Mouse (Mus musculus) activated CD4-positive, CD25-positive, alpha-beta regulatory T cell, adult 9 weeks (primary cell): ENCODE results near the gene Mapk3. TPM values are rescaled to one million over a fixed set of nuclear protein-coding genes. Genes with fewer than 3 reads are reported as not detected.

Source experiments
- polyA plus RNA-seq: library from polyadenylated mRNA; unstranded; fragments of 100-300 nt; shearing (Covaris generic); gene quantifications from one replicate; pipeline ENCODE4 v1.2.1, GENCODE M21; 2017

Mapk3 gene
- polyA plus RNA-seq = 29.4 TPM

GRCm38 (mm10) chr7:126759050-126759671 lies at the start of gene Mapk3:
Gene Mapk3 (plus strand): TSS chr7:126759601.

DNA sequence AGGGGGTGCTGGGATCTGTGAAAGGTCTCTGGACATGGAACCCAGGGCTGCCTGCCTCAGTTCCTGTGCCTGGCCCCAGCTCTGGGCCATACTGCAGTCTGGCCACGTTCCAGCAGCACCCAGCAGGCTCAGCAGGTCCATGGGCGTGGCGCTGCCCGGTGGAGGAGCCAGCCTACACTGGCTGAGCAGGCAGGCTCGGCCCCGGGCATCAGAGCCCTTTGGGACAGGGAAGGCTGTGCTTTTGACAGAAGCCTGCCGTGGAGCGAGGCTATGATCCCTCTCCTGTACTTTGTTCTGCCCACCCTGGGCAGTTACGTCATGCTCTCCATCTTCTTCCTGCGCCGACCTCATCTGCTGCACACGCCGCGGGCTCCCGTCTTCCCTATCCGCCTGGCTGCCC lies 6.8 kb downstream of the Mapk3 start, which contains the start of gene Gdpd3:
Gene Gdpd3, plus strand, starts transcription at position 134 of the 400 bp plus-strand sequence.

DNA sequence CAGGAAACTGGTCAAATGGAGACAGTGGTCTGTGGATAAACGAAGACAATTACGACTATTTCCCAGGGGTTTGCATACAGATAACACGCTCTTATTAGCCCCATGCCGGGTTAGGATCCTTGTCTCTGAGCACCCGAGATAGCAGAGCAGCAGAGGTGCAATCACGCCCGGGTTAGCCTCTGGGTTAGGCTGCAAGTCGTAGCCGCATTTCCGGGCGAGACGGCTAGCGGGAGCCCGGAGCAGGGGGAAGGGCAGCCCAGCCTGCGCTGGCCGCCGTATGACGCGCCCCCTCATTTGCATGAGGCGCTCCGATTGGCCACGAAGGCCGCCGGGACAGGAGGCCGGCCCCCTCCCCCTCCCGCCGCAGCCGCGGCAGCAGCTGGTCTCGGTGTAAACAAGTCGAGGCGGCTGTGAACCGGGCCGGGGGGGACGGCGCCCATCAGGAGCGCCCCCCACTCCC lies 17.2 kb downstream of the Mapk3 start, which contains the start of gene Ypel3:
Gene Ypel3, plus strand, starts transcription at position 358 of the 460 bp plus-strand sequence.

GRCm38 (mm10) chr7:126780971-126781635 lies 21.7 kb downstream of the Mapk3 start, which contains the start of gene Tbx6:
Gene Tbx6 (plus strand): TSS chr7:126781483.

DNA sequence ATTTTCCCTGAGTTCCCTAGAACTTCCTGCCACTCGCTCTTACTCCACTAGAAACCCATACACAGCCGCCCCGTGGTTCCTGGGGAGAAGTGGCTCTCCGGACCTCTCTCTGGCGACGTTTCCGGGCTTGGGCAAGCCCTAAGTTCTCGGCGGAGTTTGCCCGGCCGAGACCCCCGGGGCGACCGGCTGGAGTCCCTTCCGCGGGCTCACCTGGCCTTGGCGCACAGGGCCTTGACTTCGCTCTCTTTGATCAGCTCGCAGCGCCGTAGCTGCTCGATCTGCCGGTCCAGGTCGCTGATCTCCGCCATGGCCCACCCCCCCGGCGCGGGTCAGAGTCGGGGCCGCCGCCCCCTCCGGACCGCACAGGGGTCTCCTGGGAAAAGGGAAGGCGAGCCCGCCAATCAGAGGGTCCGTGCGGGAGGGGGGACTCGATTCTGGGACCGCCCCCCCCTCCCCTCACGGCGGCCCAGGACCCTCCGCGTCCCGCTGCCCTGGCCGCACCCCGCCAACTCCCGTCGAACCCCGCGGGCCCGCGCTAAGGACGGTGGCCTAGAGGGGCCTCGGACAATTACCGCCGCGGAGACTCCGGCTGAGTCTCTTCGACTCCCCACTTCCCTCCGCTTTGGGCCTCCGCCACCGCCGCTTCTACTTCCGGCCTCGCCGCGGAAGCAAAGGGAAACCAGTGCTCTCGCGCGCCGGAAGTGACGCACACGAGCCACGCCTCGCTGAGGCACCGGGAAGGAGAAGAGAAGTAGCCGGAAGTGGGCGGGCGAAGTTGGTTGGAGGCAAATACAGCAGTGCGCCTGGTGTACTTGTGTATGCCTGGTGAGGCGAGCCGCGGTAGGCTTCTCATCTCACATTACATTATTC lies 32.7 kb downstream of the Mapk3 start, which contains the start of gene Ppp4c:
Gene Ppp4c, minus strand, starts transcription at position 646 of the 870 bp plus-strand sequence.

GRCm38 (mm10) chr7:126797411-126798126 lies 38.2 kb downstream of the Mapk3 start, which contains the start of gene Fam57b:
Gene Fam57b (plus strand): TSS chr7:126797668.

Other genes with a start within 250 kb of the Mapk3 start
- 235 TPM for gene Eif3c, start 193.2 kb upstream of the Mapk3 start, polyA plus RNA-seq
- gene Apobr, start 174.7 kb upstream of the Mapk3 start, polyA plus RNA-seq = 4.3 TPM
- gene Cln3, start 173.8 kb upstream of the Mapk3 start, polyA plus RNA-seq = 120 TPM
- not detected for gene Il27, start 164.7 kb upstream of the Mapk3 start, polyA plus RNA-seq
- not detected for gene Nupr1, start 128.7 kb upstream of the Mapk3 start, polyA plus RNA-seq
- 109 TPM for gene Sgf29, start 110.3 kb upstream of the Mapk3 start, polyA plus RNA-seq
- gene Sult1a1, start 83.2 kb upstream of the Mapk3 start, polyA plus RNA-seq = 1.5 TPM
- gene Bola2, start 64.2 kb upstream of the Mapk3 start, polyA plus RNA-seq = 130 TPM
- gene Slx1b, start 63.8 kb upstream of the Mapk3 start, polyA plus RNA-seq = 11.5 TPM
- gene Coro1a, start 51.8 kb upstream of the Mapk3 start, polyA plus RNA-seq = 3,436 TPM
- 0.93 TPM for gene Gdpd3, start 6.7 kb downstream of the Mapk3 start, polyA plus RNA-seq
- 283 TPM for gene Ypel3, start 17.4 kb downstream of the Mapk3 start, polyA plus RNA-seq
- 4.4 TPM for gene Tbx6, start 21.9 kb downstream of the Mapk3 start, polyA plus RNA-seq
- gene Ppp4c, start 32.9 kb downstream of the Mapk3 start, polyA plus RNA-seq = 420 TPM
- not detected for gene Fam57b, start 38.1 kb downstream of the Mapk3 start, polyA plus RNA-seq
- gene 4930451I11Rik, start 72.0 kb downstream of the Mapk3 start, polyA plus RNA-seq = not detected
- not detected for gene Doc2a, start 87.8 kb downstream of the Mapk3 start, polyA plus RNA-seq
- gene Hirip3, start 102.4 kb downstream of the Mapk3 start, polyA plus RNA-seq = 9.9 TPM
- 97.3 TPM for gene Ino80e, start 102.8 kb downstream of the Mapk3 start, polyA plus RNA-seq
- gene Taok2, start 125.1 kb downstream of the Mapk3 start, polyA plus RNA-seq = 61.6 TPM
- gene Tmem219, start 163.3 kb downstream of the Mapk3 start, polyA plus RNA-seq = 47.8 TPM
- 11.5 TPM for gene Kctd13, start 169.3 kb downstream of the Mapk3 start, polyA plus RNA-seq
- 0.17 TPM for gene Asphd1, start 190.0 kb downstream of the Mapk3 start, polyA plus RNA-seq
- 1.5 TPM for gene Sez6l2, start 191.0 kb downstream of the Mapk3 start, polyA plus RNA-seq
- gene Cdipt, start 216.3 kb downstream of the Mapk3 start, polyA plus RNA-seq = 320 TPM
- gene Cdiptos, start 216.5 kb downstream of the Mapk3 start, polyA plus RNA-seq = 2.9 TPM